Mouse (Mus musculus) C2C12 (cell line): Measurements from ENCODE around the gene Mnt.

Experiments used
- CTCF ChIP-seq: IDR thresholded peaks from one replicate; pipeline ENCODE4 v1.5.1; 2011; ENCODE audit not compliant: control insufficient read depth, insufficient read depth, insufficient read length
- MAX ChIP-seq: IDR thresholded peaks from one replicate; pipeline ENCODE4 v1.6.1; 2011; ENCODE audit warnings: mild to moderate bottlenecking, control low read depth
- MYOD1 ChIP-seq: IDR thresholded peaks from one replicate; pipeline ENCODE4 v1.6.1; 2011; ENCODE audit warnings: low read depth; ENCODE audit not compliant: control insufficient read depth, insufficient read length
- USF1 ChIP-seq: IDR thresholded peaks from one replicate; pipeline ENCODE4 v1.6.1; 2011; ENCODE audit warnings: low read depth, mild to moderate bottlenecking, control low read depth, moderate library complexity

DNA sequence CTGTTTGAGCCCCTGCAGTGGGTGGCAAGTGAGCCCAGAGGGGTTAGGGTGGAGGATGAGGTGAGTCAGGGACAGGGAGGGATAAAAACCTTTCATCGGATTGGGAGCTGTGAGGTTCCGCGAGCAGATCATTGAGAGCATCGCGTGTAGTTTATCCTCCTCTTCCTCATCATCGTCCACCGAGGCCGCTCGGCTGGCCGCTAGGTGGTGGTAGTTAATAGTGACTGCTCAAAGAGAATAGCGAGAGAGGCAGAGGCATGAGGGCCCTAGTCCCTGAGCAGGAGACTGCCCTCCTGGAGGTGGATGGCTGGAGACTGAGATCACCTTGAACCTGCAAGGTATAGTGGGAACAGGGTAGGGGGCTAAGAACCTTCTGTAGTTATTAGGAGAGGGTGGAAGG is 32.8 kb downstream of the Mnt start:
- TF ChIP-seq USF1 (no peak), CTCF (peak; percentile 4), MAX (no peak), MYOD1 (no peak)
